Mouse (Mus musculus): Measurements from ENCODE around the gene Pbxip1. TPM values are rescaled to one million over a fixed set of nuclear protein-coding genes. Genes with fewer than 3 reads are reported as not detected.

The Pbxip1 gene
- polyA plus RNA-seq, 1 experiment from 2014 or later: 8.2 TPM

Other genes starting within 250 kb of the Pbxip1 start
- gene Gba, start 233.8 kb upstream of the Pbxip1 start, polyA plus RNA-seq (2014; fragmentation: Nextera tagmentation; extraction: Ambion mirVana): 41.5 and 49.7 TPM in 2 replicates
- gene Thbs3, start 221.5 kb upstream of the Pbxip1 start, polyA plus RNA-seq (2014; fragmentation: Nextera tagmentation; extraction: Ambion mirVana): 34.7 and 36.6 TPM in 2 replicates
- 147 and 151 TPM in 2 replicates for gene Mtx1, start 209.6 kb upstream of the Pbxip1 start, polyA plus RNA-seq (2014; fragmentation: Nextera tagmentation; extraction: Ambion mirVana)
- 0.90 and 1.4 TPM in 2 replicates for gene Muc1, start 207.6 kb upstream of the Pbxip1 start, polyA plus RNA-seq (2014; fragmentation: Nextera tagmentation; extraction: Ambion mirVana)
- gene Krtcap2, start 190.7 kb upstream of the Pbxip1 start, polyA plus RNA-seq (2014; fragmentation: Nextera tagmentation; extraction: Ambion mirVana): 206 and 240 TPM in 2 replicates
- 61.6 and 70.7 TPM in 2 replicates for gene Trim46, start 190.4 kb upstream of the Pbxip1 start, polyA plus RNA-seq (2014; fragmentation: Nextera tagmentation; extraction: Ambion mirVana)
- 69.6 and 84.4 TPM in 2 replicates for gene Dpm3, start 177.3 kb upstream of the Pbxip1 start, polyA plus RNA-seq (2014; fragmentation: Nextera tagmentation; extraction: Ambion mirVana)
- gene Slc50a1, start 166.1 kb upstream of the Pbxip1 start, polyA plus RNA-seq (2014; fragmentation: Nextera tagmentation; extraction: Ambion mirVana): 36.7 and 39.8 TPM in 2 replicates
- 6.8 and 10.5 TPM in 2 replicates for gene Efna1, start 155.6 kb upstream of the Pbxip1 start, polyA plus RNA-seq (2014; fragmentation: Nextera tagmentation; extraction: Ambion mirVana)
- gene Efna3, start 113.7 kb upstream of the Pbxip1 start, polyA plus RNA-seq (2014; fragmentation: Nextera tagmentation; extraction: Ambion mirVana): 85.7 and 96.9 TPM in 2 replicates
- 4.3 and 6.1 TPM in 2 replicates for gene Efna4, start 98.7 kb upstream of the Pbxip1 start, polyA plus RNA-seq (2014; fragmentation: Nextera tagmentation; extraction: Ambion mirVana)
- 37.6 and 48.3 TPM in 2 replicates for gene Adam15, start 86.7 kb upstream of the Pbxip1 start, polyA plus RNA-seq (2014; fragmentation: Nextera tagmentation; extraction: Ambion mirVana)
- 0.19 and 0.25 TPM in 2 replicates for gene Dcst2, start 74.7 kb upstream of the Pbxip1 start, polyA plus RNA-seq (2014; fragmentation: Nextera tagmentation; extraction: Ambion mirVana)
- gene Dcst1, start 71.5 kb upstream of the Pbxip1 start, polyA plus RNA-seq (2014; fragmentation: Nextera tagmentation; extraction: Ambion mirVana): 1.1 and 1.4 TPM in 2 replicates
- gene Zbtb7b, start 41.9 kb upstream of the Pbxip1 start, polyA plus RNA-seq (2014; fragmentation: Nextera tagmentation; extraction: Ambion mirVana): 0.40 and 0.78 TPM in 2 replicates
- gene Lenep, start 33.9 kb upstream of the Pbxip1 start, polyA plus RNA-seq (2014; fragmentation: Nextera tagmentation; extraction: Ambion mirVana): 0.88 and 1.9 TPM in 2 replicates
- gene Flad1, start 24.8 kb upstream of the Pbxip1 start, polyA plus RNA-seq (2014; fragmentation: Nextera tagmentation; extraction: Ambion mirVana): 29.5 and 30.8 TPM in 2 replicates
- 72.0 and 85.4 TPM in 2 replicates for gene Cks1b, start 18.3 kb upstream of the Pbxip1 start, polyA plus RNA-seq (2014; fragmentation: Nextera tagmentation; extraction: Ambion mirVana)
- gene Shc1, start 18.3 kb upstream of the Pbxip1 start, polyA plus RNA-seq (2014; fragmentation: Nextera tagmentation; extraction: Ambion mirVana): 4.1 and 18.9 TPM in 2 replicates
- 39.8 and 50.3 TPM in 2 replicates for gene Pygo2, start 6.5 kb upstream of the Pbxip1 start, polyA plus RNA-seq (2014; fragmentation: Nextera tagmentation; extraction: Ambion mirVana)
- gene Pmvk, start 17.8 kb downstream of the Pbxip1 start, polyA plus RNA-seq (2014; fragmentation: Nextera tagmentation; extraction: Ambion mirVana): 115 and 137 TPM in 2 replicates
- gene Kcnn3, start 83.5 kb downstream of the Pbxip1 start, polyA plus RNA-seq (2014; fragmentation: Nextera tagmentation; extraction: Ambion mirVana): 6.1 and 9.9 TPM in 2 replicates

All from neural tube, embryonic 14.5 days (tissue).